Mouse (Mus musculus) liver, adult 2 months (tissue): ENCODE results near the gene Angptl7. TPM values are rescaled to one million over a fixed set of nuclear protein-coding genes. Genes with fewer than 3 reads are reported as not detected.

Experiments
- DNase-seq: peaks from one replicate; pipeline ENCODE4 v3.0.0-alpha.2; 2011; ENCODE audit warnings: low read depth, low spot score; ENCODE audit errors: extremely low read depth
- H3K27ac ChIP-seq: fragments of 200-500 bp; replicated peaks from 2 replicates; pipeline ENCODE4 v1.5.1; 2012; ENCODE audit warnings: low read depth, mild to moderate bottlenecking, control low read depth, inconsistent platforms, low read length; ENCODE audit not compliant: insufficient read depth
- H3K27me3 ChIP-seq: fragments of 200-500 bp; 2 replicates; pipeline ENCODE4 v1.6.1; 2012; ENCODE audit warnings: mild to moderate bottlenecking, moderate library complexity, low read length, inconsistent platforms; ENCODE audit not compliant: control insufficient read depth, insufficient read depth
- H3K36me3 ChIP-seq: fragments of 200-500 bp; 2 replicates; pipeline ENCODE4 v1.6.1; 2012; ENCODE audit warnings: low read length, inconsistent platforms; ENCODE audit not compliant: control insufficient read depth, insufficient read depth
- H3K4me1 ChIP-seq: fragments of 200-500 bp; 2 replicates; pipeline ENCODE4 v1.6.1; 2011; ENCODE audit warnings: low read length; ENCODE audit not compliant: control insufficient read depth, insufficient read depth
- H3K4me3 ChIP-seq: fragments of 200-500 bp; 2 replicates; pipeline ENCODE4 v1.5.1; 2011; ENCODE audit warnings: low read depth, mild to moderate bottlenecking, control low read depth, low read length, moderate library complexity; ENCODE audit not compliant: insufficient read depth
- H3K79me2 ChIP-seq: fragments of 200-500 bp; 2 replicates; pipeline ENCODE4 v1.6.1; 2012; ENCODE audit warnings: inconsistent platforms, mild to moderate bottlenecking, low read length, moderate library complexity; ENCODE audit not compliant: control insufficient read depth, insufficient read depth
- H3K9ac ChIP-seq: fragments of 200-500 bp; 2 replicates; pipeline ENCODE4 v1.6.1; 2012; ENCODE audit warnings: low read depth, mild to moderate bottlenecking, control low read depth, inconsistent platforms, low read length
- CTCF ChIP-seq: fragments of 200-500 bp; IDR thresholded peaks from 2 replicates; pipeline ENCODE4 v1.5.1; 2011; ENCODE audit warnings: low read depth, low read length, control low read depth
- POLR2A ChIP-seq: fragments of 200-500 bp; IDR thresholded peaks from 2 replicates; pipeline ENCODE4 v1.6.1; 2011; ENCODE audit warnings: low read length, control low read depth; ENCODE audit not compliant: insufficient read depth; ENCODE audit errors: extremely low read depth
- WGBS: fragments of 180-500 bp; shearing (Covaris S2); methylation state at CpG from one replicate; pipeline ENCODE4 v1.1.7; 2018; 5-methylcytosine and 5-hydroxymethylcytosine counted together
- polyA plus RNA-seq: library from polyadenylated mRNA; depleted of rRNA; stranded (reverse); fragments of >200 nt; gene quantifications from 2 replicates; pipeline ENCODE4 v1.2.3, GENCODE M21; 2012
- total RNA-seq: library from RNA; depleted of rRNA; stranded (reverse); fragments of >200 nt; gene quantifications from 2 replicates; pipeline ENCODE4 v1.2.3, GENCODE M21; 2014

Gene Angptl7
- total and polyA plus RNA-seq, 2 experiments, result 0.37 to 0.51 TPM

DNA sequence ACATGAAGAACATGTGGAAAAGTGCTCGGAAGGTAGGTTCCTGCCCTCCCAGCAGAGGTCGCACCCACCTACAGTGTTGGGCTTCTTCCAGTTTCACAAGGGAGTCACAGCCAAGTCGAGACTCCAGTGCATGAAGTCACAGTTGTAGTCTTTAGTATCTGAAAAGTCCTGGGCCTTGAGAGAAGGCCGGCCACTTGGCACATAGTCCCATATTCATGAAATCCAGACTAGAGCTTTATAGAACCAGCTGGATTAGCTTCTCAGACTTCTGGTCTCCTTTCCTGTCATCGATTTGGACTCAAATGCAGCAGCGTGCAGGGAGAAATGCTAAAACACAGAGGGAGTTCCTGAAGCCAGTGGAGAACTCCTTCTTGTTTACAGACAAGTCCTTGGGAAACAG is 30.5 kb upstream of the Angptl7 start:
- no peak overlapping the region for H3K27ac ChIP-seq
- H3K4me3 ChIP-seq, result no peak overlapping the region
- no peak overlapping the region for H3K9ac ChIP-seq
- no peaks in the 10 kb centered on the region for H3K79me2 ChIP-seq
- H3K4me1 ChIP-seq, result no peaks in the 10 kb centered on the region
- DNase-seq, result no peak
- no peak for TF ChIP-seq CTCF
- no peak for TF ChIP-seq POLR2A
- H3K36me3 ChIP-seq, result peaks cover 49% of the 10 kb centered on the region
- H3K27me3 ChIP-seq, result no peaks in the 10 kb centered on the region
- WGBS, result 89% methylated on average over 6 of the region's 6 CpGs

DNA sequence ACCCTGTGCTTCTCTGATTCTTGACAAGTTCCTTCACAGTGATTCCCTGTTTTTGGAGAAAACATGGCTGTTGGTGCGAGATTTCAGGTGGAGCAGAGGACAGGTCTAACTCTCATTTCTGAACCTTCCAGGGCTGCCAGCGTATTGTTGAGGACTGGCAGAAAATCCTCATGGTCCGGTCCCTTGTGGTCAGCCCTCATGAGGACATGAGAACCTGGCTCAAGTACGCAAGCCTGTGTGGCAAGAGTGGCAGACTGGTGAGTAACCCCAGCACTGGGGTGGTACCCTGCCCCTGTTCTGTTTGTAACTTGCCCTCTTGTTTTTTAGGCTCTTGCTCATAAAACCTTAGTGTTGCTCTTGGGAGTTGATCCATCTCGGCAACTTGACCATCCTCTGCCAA is 30.1 kb upstream of the Angptl7 start:
- H3K4me1 ChIP-seq, result no peaks in the 10 kb centered on the region
- TF ChIP-seq POLR2A (no peak), CTCF (no peak)
- no peak for DNase-seq
- H3K27me3 ChIP-seq, result no peaks in the 10 kb centered on the region
- 98% methylated on average over 5 of the region's 5 CpGs for WGBS
- H3K36me3 ChIP-seq, result peaks cover 50% of the 10 kb centered on the region
- no peak overlapping the region for H3K27ac ChIP-seq
- no peak overlapping the region for H3K4me3 ChIP-seq
- no peaks in the 10 kb centered on the region for H3K79me2 ChIP-seq
- H3K9ac ChIP-seq, result no peak overlapping the region

GRCm38 (mm10) chr4:148527158-148527910 is 27.1 kb upstream of the Angptl7 start:
- no peaks in the 10 kb centered on the region for H3K27me3 ChIP-seq
- no peaks in the 10 kb centered on the region for H3K79me2 ChIP-seq
- H3K27ac ChIP-seq, result no peak overlapping the region
- H3K36me3 ChIP-seq, result peaks cover 50% of the 10 kb centered on the region
- WGBS, result 95% methylated on average over 10 of the region's 10 CpGs
- TF ChIP-seq CTCF (no peak), POLR2A (no peak)
- H3K4me1 ChIP-seq, result no peaks in the 10 kb centered on the region
- H3K4me3 ChIP-seq, result no peak overlapping the region
- no peak overlapping the region for H3K9ac ChIP-seq
- DNase-seq, result no peak

- H3K79me2 ChIP-seq, result no peaks in the 10 kb centered on the region
- no peak overlapping the region for H3K9ac ChIP-seq
- no peaks in the 10 kb centered on the region for H3K4me1 ChIP-seq
- no peak overlapping the region for H3K4me3 ChIP-seq
- 87% methylated on average over 7 of the region's 7 CpGs for WGBS
- H3K36me3 ChIP-seq, result peaks cover 37% of the 10 kb centered on the region
- H3K27me3 ChIP-seq, result no peaks in the 10 kb centered on the region
- TF ChIP-seq POLR2A, result no peak
- TF ChIP-seq CTCF, result no peak
- DNase-seq, result no peak
- no peak overlapping the region for H3K27ac ChIP-seq
These were observed 23.3 kb upstream of the Angptl7 start for GRCm38 (mm10) chr4:148523538-148523937.

DNA sequence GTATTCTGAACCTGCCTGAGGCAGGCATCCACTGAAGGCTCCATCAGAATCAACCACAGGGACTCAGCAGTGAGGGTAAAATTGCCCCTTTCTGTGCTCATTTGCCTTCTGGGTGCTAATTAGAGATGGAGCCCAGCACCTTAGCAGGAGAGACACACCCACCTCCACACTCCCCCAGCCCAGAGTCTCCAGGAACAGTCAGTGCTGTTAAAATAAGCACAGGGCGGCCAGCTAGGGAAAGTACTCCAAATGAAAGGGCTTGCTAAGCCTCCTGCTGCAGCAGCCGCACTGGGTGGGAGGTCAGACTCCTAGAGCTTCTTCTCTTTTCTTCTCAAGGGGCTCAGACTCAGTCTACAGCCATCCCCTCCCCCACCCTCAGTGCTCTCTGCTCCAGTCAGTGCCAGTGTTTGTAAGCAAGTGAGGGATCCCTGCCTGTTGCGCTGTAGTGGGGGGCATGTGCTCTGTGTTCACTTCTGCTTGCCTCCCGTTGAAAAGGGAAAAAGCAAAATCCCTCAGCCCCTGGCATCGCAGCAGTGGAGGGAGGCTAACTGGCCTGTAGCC is 18.1 kb upstream of the Angptl7 start:
- no peak for DNase-seq
- WGBS, result 87% methylated on average over 5 of the region's 5 CpGs
- no peaks in the 10 kb centered on the region for H3K27me3 ChIP-seq
- no peaks in the 10 kb centered on the region for H3K79me2 ChIP-seq
- H3K27ac ChIP-seq, result no peak overlapping the region
- peaks cover 16% of the 10 kb centered on the region; the same call in 1 of the 2 replicates for H3K36me3 ChIP-seq
- no peak overlapping the region for H3K4me3 ChIP-seq
- H3K4me1 ChIP-seq, result no peaks in the 10 kb centered on the region
- no peak for TF ChIP-seq CTCF
- no peak for TF ChIP-seq POLR2A
- no peak overlapping the region for H3K9ac ChIP-seq

DNA sequence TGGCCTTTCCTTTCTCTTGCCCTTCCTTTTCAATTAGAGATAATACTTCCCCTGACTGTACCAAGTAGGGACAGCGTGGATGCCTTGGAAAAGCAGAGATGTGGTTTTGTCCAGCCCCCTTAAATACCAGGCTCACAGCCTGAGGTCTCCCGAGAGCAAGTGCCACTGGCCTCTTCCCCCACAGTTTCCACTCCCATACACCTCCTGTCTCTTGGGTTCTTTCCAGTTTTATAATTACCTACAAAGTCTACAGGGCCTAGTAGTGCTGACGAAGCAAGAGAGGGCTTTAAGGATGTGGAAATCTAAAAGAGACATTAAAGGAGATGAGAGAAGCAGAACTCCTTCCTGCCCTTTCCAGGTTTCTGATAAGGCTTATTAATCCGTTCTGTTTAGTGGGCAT is 17.5 kb upstream of the Angptl7 start:
- H3K4me1 ChIP-seq, result no peaks in the 10 kb centered on the region
- DNase-seq, result no peak
- TF ChIP-seq CTCF (no peak), POLR2A (no peak)
- no peak overlapping the region for H3K27ac ChIP-seq
- H3K4me3 ChIP-seq, result no peak overlapping the region
- H3K27me3 ChIP-seq, result no peaks in the 10 kb centered on the region
- no peak overlapping the region for H3K9ac ChIP-seq
- no peaks in the 10 kb centered on the region for H3K79me2 ChIP-seq
- 80% methylated on average over 4 of the region's 4 CpGs for WGBS
- H3K36me3 ChIP-seq, result peaks cover 16% of the 10 kb centered on the region; the same call in 1 of the 2 replicates
